Mouse (Mus musculus): ENCODE results near the gene Gcnt2. TPM values are rescaled to one million over a fixed set of nuclear protein-coding genes. Genes with fewer than 3 reads are reported as not detected.
A peak's percentile ranks its signal among the peaks of the same experiment; 100 is the strongest.
"Not testable (repeated sequence)": the region's sequence is repeated elsewhere in the genome, so short reads cannot be mapped to it uniquely, and the experiment has no call there.

Gene Gcnt2
- polyA plus RNA-seq, 1 experiment: 5.3 TPM

DNA sequence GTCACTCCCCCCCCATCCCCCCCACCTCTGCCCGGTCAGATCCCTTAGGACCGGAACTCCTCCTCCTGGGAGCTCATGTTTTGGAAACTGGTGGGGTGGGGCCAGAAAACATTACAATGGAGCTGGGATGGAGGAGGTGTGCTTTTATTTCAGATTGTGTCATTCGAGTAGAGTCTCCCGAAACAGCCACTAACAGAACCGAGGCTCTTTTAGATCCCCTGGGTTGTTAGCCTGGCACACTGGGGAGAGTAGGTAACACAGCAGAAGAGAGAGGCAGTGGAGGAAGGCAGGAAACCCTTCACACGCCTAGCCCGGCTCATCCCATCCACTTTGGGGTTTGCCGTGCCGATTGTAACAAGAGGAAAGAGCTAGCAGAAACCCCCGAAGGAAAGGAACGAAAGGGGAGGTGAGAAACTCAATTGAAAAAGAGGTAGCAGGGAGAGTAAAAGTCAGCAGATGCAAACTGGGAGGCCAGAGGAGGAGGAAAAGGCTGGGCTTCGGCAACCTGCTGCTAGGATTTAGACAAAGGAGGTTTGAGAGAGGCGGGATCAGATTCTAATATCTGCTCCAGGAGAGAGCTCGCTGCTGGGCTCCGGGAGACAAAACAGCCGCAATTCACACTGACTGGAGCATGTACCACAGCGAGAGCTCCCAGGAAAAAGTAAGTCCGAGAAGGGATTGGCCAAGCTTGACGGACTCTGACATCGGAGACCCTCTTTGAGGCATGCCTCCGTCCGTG is 27.3 kb downstream of the Gcnt2 start:
- Histone ChIP-seq H3K4me1 (ENCODE audit: control insufficient read depth, insufficient read depth, insufficient read length, low read length) (peaks cover 22% of the 10 kb centered on the region), H3K27ac (replicated peaks; ENCODE audit: low read depth, low read length) (peak overlapping the region; percentile 75), H3K4me3 (ENCODE audit: insufficient read depth, low read depth, low read length) (peak overlapping the region; percentile 58)

- Histone ChIP-seq H3K4me3 (ENCODE audit: insufficient read depth, low read depth, low read length) (peak overlapping the region; percentile 16; the same call in 1 of the 2 replicates), H3K27ac (replicated peaks; ENCODE audit: low read depth, low read length) (peak overlapping the region; percentile 57), H3K4me1 (ENCODE audit: control insufficient read depth, insufficient read depth, insufficient read length, low read length) (peaks cover 36% of the 10 kb centered on the region)
Measured at GRCm38 (mm10) chr13:40890595-40890994, 31.0 kb downstream of the Gcnt2 start.

- Histone ChIP-seq H3K27ac (replicated peaks; ENCODE audit: low read depth, low read length) (peak overlapping the region; percentile 56), H3K4me1 (ENCODE audit: control insufficient read depth, insufficient read depth, insufficient read length, low read length) (peaks cover 32% of the 10 kb centered on the region)
- not testable (repeated sequence) for H3K4me3 ChIP-seq (ENCODE audit: insufficient read depth, low read depth, low read length)
Measured at GRCm38 (mm10) chr13:40891369-40891768, 31.8 kb downstream of the Gcnt2 start.

- Histone ChIP-seq H3K4me1 (ENCODE audit: control insufficient read depth, insufficient read depth, insufficient read length, low read length) (peaks cover 27% of the 10 kb centered on the region), H3K27ac (replicated peaks; ENCODE audit: low read depth, low read length) (peak overlapping the region; percentile 56), H3K4me3 (ENCODE audit: insufficient read depth, low read depth, low read length) (no peak overlapping the region)
Measured at GRCm38 (mm10) chr13:40892043-40892442, 32.5 kb downstream of the Gcnt2 start.

- Histone ChIP-seq H3K27ac (replicated peaks; ENCODE audit: low read depth, low read length) (peak overlapping the region; percentile 94), H3K4me3 (ENCODE audit: insufficient read depth, low read depth, low read length) (no peak overlapping the region; the same call in 1 of the 2 replicates), H3K4me1 (ENCODE audit: control insufficient read depth, insufficient read depth, insufficient read length, low read length) (peaks cover 23% of the 10 kb centered on the region)
Measured at GRCm38 (mm10) chr13:40892547-40892946, 33.0 kb downstream of the Gcnt2 start.

- peaks cover 20% of the 10 kb centered on the region for H3K4me1 ChIP-seq (ENCODE audit: control insufficient read depth, insufficient read depth, insufficient read length, low read length)
- no peak overlapping the region for H3K27ac ChIP-seq (replicated peaks; ENCODE audit: low read depth, low read length)
- no peak overlapping the region for H3K4me3 ChIP-seq (ENCODE audit: insufficient read depth, low read depth, low read length)
Measured at GRCm38 (mm10) chr13:40893573-40893972, 34.0 kb downstream of the Gcnt2 start.

DNA sequence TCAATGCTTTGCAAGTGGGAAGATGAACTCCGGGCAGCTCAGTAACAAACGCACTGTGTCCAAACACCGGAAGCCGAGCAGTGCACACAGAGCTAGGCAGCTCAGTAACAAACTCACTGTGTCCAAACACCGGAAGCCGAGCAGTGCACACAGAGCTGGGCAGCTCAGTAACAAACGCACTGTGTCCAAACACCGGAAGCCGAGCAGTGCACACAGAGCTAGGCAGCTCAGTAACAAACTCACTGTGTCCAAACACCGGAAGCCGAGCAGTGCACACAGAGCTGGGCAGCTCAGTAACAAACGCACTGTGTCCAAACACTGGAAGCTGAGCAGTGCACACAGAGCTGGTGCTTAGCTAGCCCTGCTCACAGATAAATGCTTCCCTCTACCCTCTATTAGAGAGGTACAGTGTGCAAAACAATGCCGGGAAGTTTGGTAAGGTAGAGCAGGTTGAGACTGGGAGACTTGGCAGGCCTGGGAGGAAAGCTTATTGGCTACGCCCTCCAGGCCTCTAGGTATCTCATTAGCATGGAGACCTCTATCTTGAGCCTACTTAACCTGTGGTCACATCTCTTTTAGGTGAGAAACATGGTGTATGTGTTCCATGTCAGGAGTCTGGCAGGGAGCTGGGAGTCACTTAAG is 38.6 kb downstream of the Gcnt2 start:
- peaks cover 24% of the 10 kb centered on the region for H3K4me1 ChIP-seq (ENCODE audit: control insufficient read depth, insufficient read depth, insufficient read length, low read length)
- H3K27ac ChIP-seq (replicated peaks; ENCODE audit: low read depth, low read length): peak overlapping the region; percentile 48
- not testable (repeated sequence) for H3K4me3 ChIP-seq (ENCODE audit: insufficient read depth, low read depth, low read length)

DNA sequence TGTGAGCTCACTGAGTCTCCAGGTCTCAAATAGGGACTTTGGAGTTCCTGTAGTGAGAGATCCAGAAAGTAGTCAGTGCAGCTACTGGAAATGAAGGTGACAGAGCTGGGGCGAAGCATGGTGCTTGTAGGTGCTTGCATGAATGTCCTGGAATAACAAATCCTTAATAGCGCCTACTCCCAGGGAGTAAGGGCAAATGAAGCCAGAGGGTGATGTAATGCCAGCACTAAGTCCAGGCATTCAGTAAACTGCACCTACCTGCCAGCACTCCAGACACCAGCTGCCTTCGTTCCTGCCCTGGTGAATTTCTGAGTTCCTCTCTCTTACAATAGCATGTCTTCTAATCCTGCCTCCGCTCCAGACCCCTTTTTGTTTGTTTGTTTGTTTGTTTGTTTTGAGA is 39.1 kb downstream of the Gcnt2 start:
- peak overlapping the region; percentile 48 for H3K27ac ChIP-seq (replicated peaks; ENCODE audit: low read depth, low read length)
- peaks cover 21% of the 10 kb centered on the region for H3K4me1 ChIP-seq (ENCODE audit: control insufficient read depth, insufficient read depth, insufficient read length, low read length)
- no peak overlapping the region for H3K4me3 ChIP-seq (ENCODE audit: insufficient read depth, low read depth, low read length)

DNA sequence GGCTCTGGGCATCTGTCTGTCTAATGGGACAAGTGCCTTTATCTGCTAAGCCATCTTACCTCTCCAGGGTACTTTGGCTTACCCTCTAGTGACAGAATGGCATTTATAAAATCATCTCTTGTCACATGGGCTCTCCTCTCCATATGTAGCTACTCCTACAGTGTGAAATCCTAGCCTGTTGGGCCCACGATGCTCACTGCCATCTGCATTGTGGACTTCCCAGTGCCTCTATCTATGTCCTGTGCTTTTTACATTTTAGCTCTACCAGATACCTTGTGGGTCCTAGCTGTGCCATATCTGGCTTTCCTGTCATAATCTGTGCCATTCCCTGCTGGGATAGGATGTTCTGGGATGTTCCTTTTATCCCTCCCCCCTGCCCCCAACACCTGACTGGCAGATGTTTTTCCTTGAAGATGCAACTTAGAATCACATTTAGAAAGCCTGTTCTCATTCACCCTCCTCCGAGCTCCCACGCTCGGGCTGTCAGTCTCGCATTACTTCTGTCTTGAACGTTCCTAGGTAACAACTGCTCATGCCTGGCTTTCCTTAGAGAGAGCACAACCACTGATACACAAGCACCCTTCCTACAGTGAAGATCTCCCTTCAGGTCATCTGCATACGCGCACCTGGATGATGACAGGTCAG is 39.9 kb downstream of the Gcnt2 start:
- Histone ChIP-seq H3K4me1 (ENCODE audit: control insufficient read depth, insufficient read depth, insufficient read length, low read length) (peaks cover 19% of the 10 kb centered on the region), H3K27ac (replicated peaks; ENCODE audit: low read depth, low read length) (0 out of 2 replicates have a peak overlapping the region, but pooled peaks have one; percentile 12), H3K4me3 (ENCODE audit: insufficient read depth, low read depth, low read length) (no peak overlapping the region)

GRCm38 (mm10) chr13:40899994-40900970 is 40.7 kb downstream of the Gcnt2 start:
- Histone ChIP-seq H3K27ac (replicated peaks; ENCODE audit: low read depth, low read length) (peak overlapping the region; percentile 68), H3K4me3 (ENCODE audit: insufficient read depth, low read depth, low read length) (no peak overlapping the region)

DNA sequence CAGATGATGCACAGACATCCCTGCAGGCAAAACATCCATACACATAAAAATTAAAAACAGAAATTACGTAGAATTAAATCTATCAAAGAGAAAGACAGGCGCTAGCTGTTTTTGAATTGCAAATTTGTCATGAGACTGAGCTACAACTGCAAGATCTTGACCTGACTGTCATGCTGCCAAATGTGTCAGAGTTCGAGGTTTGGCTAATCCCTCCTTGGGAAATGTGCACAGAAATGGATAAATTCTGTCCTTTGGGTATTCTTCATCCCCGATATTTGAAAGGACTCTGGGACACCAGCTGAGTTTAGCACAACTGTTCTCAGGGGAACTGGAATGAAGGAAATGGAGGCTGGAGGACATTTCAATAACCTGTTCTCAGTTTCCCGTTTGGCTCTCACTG is 41.7 kb downstream of the Gcnt2 start:
- Histone ChIP-seq H3K4me3 (ENCODE audit: insufficient read depth, low read depth, low read length) (no peak overlapping the region), H3K4me1 (ENCODE audit: control insufficient read depth, insufficient read depth, insufficient read length, low read length) (peaks cover 15% of the 10 kb centered on the region), H3K27ac (replicated peaks; ENCODE audit: low read depth, low read length) (peak overlapping the region; percentile 97)

More at GRCm38 (mm10) chr13:40899994-40900970, 40.7 kb downstream of the Gcnt2 start:
- peaks cover 14% of the 10 kb centered on the region for H3K4me1 ChIP-seq (ENCODE audit: control insufficient read depth, insufficient read depth, insufficient read length, low read length)

DNA sequence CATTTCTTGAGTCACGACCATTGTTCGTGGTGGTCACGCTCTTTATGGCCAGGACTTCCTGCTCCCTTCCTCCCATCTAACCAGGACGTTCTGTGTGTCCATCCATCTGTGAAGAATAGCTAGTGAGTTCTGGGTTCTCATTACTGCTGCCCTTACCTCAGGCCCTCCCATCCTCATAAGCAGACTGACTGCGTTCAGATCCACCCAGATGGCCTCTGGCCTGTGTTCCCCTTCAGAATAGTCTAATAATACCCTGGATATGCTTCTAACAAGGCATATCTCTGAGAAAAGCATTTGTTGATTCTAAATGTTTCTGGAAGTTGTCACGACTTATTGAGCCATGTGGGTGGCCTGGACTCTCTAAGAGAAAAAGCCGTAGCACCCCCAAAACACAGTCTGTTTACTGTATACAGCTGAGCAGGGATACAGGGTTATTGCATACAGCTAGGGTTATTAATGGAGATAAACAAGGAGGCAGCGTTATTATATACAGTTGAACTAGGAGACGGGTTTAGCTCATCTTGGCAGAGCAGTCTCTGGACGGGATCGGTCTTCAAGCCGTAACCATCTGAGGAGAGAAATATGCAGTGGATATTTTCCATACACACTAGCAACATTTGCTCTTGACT is 42.4 kb downstream of the Gcnt2 start:
- Histone ChIP-seq H3K4me1 (ENCODE audit: control insufficient read depth, insufficient read depth, insufficient read length, low read length) (peaks cover 21% of the 10 kb centered on the region), H3K27ac (replicated peaks; ENCODE audit: low read depth, low read length) (peak overlapping the region; percentile 97), H3K4me3 (ENCODE audit: insufficient read depth, low read depth, low read length) (no peak overlapping the region)

- Histone ChIP-seq H3K27ac (replicated peaks; ENCODE audit: low read depth, low read length) (no peak overlapping the region), H3K4me3 (ENCODE audit: insufficient read depth, low read depth, low read length) (no peak overlapping the region), H3K4me1 (ENCODE audit: control insufficient read depth, insufficient read depth, insufficient read length, low read length) (peaks cover 26% of the 10 kb centered on the region)
Measured at GRCm38 (mm10) chr13:40904080-40904479, 44.5 kb downstream of the Gcnt2 start.

- H3K4me1 ChIP-seq (ENCODE audit: control insufficient read depth, insufficient read depth, insufficient read length, low read length): peaks cover 19% of the 10 kb centered on the region
- H3K4me3 ChIP-seq (ENCODE audit: insufficient read depth, low read depth, low read length): no peak overlapping the region
- peak overlapping the region; percentile 73 for H3K27ac ChIP-seq (replicated peaks; ENCODE audit: low read depth, low read length)
Measured at GRCm38 (mm10) chr13:40906528-40906927, 47.0 kb downstream of the Gcnt2 start.

Measured in brown adipose tissue, adult 24 weeks (tissue).